In genomic region chr16:30687225-30687624, GRCm38 (mm10) we compare ENCODE assay signal across 21 mouse cellular contexts.
"Had no signal": no experiment of that assay in that cellular context is flagged by ENCODE, and none has a peak within 500 bp of the region (broad histone marks: within the 10 kb centered on the region; RNA-seq: fewer than 3 reads in every experiment).

No protein-coding gene starts in this region.

- H3K4me1 ChIP-seq: heart, embryonic 12.5 days; heart, embryonic 15.5 days; hindbrain, embryonic 13.5 days; hindbrain, embryonic 15.5 days; intestine, embryonic 15.5 days had no signal

- H3K4me2 ChIP-seq: heart, embryonic 11.5 days; heart, embryonic 12.5 days; heart, embryonic 13.5 days; heart, embryonic 15.5 days; hindbrain, embryonic 12.5 days; hindbrain, embryonic 13.5 days; hindbrain, embryonic 14.5 days; hindbrain, embryonic 15.5 days; intestine, embryonic 15.5 days; kidney, embryonic 15.5 days had no signal

- H3K27me3 ChIP-seq: heart, embryonic 12.5 days; heart, embryonic 13.5 days; heart, embryonic 15.5 days; hindbrain, embryonic 12.5 days; hindbrain, embryonic 13.5 days; hindbrain, embryonic 15.5 days; intestine, embryonic 15.5 days; kidney, embryonic 15.5 days had no signal

- DNase-seq: heart, postnatal 10 days; heart, postnatal 14 days; heart, postnatal 36 days; heart, postnatal 4 days; layer of hippocampus, adult 9-11 months; layer of hippocampus, postnatal 36 days had no signal

- H3K9ac ChIP-seq: heart, embryonic 12.5 days; heart, embryonic 13.5 days; heart, embryonic 15.5 days; hindbrain, embryonic 12.5 days; hindbrain, embryonic 13.5 days; hindbrain, embryonic 14.5 days; hindbrain, embryonic 15.5 days; intestine, embryonic 15.5 days; kidney, embryonic 15.5 days had no signal

- H3K4me3 ChIP-seq: heart, embryonic 12.5 days; heart, embryonic 13.5 days; heart, embryonic 15.5 days; hindbrain, embryonic 10.5 days; hindbrain, embryonic 12.5 days; hindbrain, embryonic 13.5 days; hindbrain, embryonic 15.5 days; intestine, embryonic 15.5 days; kidney, embryonic 15.5 days; layer of hippocampus, adult 2 months; left cerebral cortex, adult 2 months had no signal

- H3K36me3 ChIP-seq: heart, embryonic 12.5 days; heart, embryonic 13.5 days; heart, embryonic 15.5 days; hindbrain, embryonic 10.5 days; hindbrain, embryonic 12.5 days; hindbrain, embryonic 13.5 days; hindbrain, embryonic 15.5 days; intestine, embryonic 15.5 days; kidney, embryonic 15.5 days had no signal

- H3K27ac ChIP-seq: heart, embryonic 13.5 days; heart, embryonic 15.5 days; hindbrain, embryonic 10.5 days; hindbrain, embryonic 12.5 days; hindbrain, embryonic 13.5 days; hindbrain, embryonic 14.5 days; hindbrain, embryonic 15.5 days; hindbrain, postnatal 0 days; intestine, embryonic 15.5 days; kidney, embryonic 15.5 days; kidney, postnatal 0 days; layer of hippocampus, adult 2 months; left cerebral cortex, adult 2 months had no signal

- H3K9me3 ChIP-seq: heart, embryonic 12.5 days; heart, embryonic 15.5 days; hindbrain, embryonic 10.5 days; hindbrain, embryonic 12.5 days; hindbrain, embryonic 13.5 days; hindbrain, embryonic 15.5 days; intestine, embryonic 15.5 days; kidney, embryonic 15.5 days had no signal
